Mouse (Mus musculus): Measurements from ENCODE around the gene Zer1.
A peak's percentile ranks its signal among the peaks of the same experiment; 100 is the strongest.

GRCm38 (mm10) chr2:30106364-30106763 is 18.0 kb downstream of the Zer1 start:
- TF ChIP-seq CTCF (IDR thresholded peaks at IDR 0.05; ENCODE audit: low read depth) (peak; percentile 93), EP300 (IDR thresholded peaks at IDR 0.05; ENCODE audit: low read depth) (no peak)

Data from liver, postnatal 0 days (tissue).